Mouse (Mus musculus): ENCODE results near the gene Dusp7. TPM values are rescaled to one million over a fixed set of nuclear protein-coding genes. Genes with fewer than 3 reads are reported as not detected.

Gene Dusp7
- total RNA-seq, 2 experiments from 2014 or later: 95.1 to 102 TPM

GRCm38 (mm10) chr9:106410086-106410650 lies 41.7 kb downstream of the Dusp7 start:
- intact Hi-C loops (cut with DNase I): no loop called here
- DNase-seq (ENCODE audit: low spot score in 2 of 2): no peak

DNA sequence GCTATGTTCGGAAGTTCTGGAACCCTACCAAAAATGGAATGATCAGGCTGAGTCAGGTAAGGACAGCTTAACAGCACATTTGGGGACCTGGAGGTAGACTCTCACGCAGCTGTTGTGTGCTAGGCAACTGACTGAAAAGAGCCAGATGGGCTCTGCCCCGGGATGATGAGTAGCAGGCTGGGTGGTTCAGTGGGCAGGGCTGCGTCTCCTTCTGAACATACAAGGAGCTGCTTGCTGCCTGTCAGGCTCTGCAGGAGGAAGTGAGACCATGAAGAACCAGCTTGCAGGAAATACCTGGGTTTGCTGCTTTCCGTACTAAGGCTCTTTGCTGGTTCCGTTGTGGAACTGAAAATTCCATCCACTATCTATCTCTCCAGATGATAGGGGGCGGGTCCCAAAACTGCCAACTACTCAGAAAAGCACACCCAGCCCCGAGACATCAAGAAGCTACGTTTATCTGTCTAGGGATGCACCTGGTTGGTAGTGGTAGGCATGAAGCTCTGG lies 42.7 kb downstream of the Dusp7 start:
- DNase-seq (ENCODE audit: low spot score in 2 of 2): peak; percentile 72 to 80
- intact Hi-C loops (cut with DNase I): no loop called here

DNA sequence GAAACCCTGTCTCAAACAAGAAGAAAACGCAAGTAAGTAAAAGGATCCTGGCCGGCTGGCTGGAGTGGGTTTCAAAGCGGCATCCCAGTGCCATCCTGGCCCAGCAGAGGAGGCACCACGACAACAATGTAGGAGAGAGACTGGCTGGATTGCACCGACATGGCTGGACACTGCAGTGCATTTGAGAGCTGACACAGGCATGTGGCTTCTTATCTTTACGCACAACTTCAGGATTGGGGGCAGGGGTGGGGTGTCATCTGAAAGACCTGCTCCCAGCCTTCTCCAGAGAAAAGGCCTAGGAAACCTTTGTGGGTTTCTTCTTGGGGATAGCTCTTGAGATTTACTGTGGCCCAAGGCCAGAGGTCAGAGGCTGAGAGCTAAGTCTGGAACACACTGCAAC lies 43.3 kb downstream of the Dusp7 start:
- DNase-seq (ENCODE audit: low spot score in 2 of 2): no peak
- intact Hi-C loops (cut with DNase I): no loop called here

DNA sequence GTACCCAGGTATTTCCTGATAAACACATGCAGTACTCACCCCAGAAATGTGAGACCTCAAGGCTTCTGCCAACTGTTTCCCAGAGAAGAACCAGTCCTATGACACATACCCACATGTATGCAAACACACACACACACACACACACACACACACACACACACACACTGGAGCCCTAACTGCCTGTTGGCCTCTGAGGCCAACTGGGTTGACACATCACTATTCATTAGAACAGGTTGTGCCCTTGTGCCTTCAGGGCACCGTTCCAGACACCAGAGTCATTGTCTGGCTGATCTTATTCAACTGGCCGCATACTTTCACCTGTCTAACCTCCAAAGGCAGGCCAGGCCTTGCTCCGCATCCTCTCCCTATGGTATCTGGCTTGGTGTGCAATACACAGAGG lies 43.8 kb downstream of the Dusp7 start:
- no peak for DNase-seq (ENCODE audit: low spot score in 2 of 2)
- intact Hi-C loops (cut with DNase I): no loop called here

DNA sequence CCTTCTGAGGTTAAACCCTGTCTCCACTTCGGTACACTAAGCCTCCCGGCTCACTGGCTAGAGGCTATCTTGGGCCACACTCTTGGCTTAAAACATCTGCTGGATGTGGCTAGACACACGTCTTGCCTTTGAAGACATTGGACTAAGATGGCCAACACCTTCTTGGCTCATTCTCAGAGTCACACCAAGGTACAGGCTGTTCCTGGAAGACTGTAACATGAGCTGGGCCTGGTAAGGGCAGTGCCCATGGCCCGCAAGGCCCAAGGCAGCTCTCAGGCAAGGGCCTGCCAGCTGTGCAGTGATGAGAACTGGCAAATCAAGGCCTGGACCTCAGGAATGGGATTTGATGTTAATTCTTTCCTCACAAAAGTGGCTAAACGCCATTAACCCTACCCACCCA lies 45.2 kb downstream of the Dusp7 start:
- DNase-seq (ENCODE audit: low spot score in 2 of 2): no peak
- intact Hi-C loops (cut with DNase I): no loop called here

DNA sequence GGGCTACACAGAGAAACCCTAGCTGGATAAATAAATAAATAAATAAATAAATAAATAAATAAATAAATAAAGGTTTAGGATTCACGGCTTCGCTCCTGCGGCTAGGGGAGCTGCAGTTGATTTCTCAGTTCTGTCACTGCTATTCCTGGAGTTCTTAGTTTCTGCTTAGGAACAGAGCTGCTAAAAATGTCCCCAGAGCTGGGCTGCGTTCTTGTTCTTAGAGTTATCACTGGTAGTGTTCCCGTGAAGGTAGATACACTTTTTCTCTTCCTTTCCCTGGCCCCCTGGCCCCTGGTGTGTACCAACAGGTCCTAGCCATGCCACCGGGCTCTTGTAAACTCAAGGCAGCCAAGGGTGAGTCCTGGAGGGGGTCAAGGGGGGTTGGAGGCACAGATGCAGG lies 48.4 kb downstream of the Dusp7 start:
- intact Hi-C loops (cut with DNase I): no loop called here
- DNase-seq (ENCODE audit: low spot score in 2 of 2): peak; percentile 60 to 68

DNA sequence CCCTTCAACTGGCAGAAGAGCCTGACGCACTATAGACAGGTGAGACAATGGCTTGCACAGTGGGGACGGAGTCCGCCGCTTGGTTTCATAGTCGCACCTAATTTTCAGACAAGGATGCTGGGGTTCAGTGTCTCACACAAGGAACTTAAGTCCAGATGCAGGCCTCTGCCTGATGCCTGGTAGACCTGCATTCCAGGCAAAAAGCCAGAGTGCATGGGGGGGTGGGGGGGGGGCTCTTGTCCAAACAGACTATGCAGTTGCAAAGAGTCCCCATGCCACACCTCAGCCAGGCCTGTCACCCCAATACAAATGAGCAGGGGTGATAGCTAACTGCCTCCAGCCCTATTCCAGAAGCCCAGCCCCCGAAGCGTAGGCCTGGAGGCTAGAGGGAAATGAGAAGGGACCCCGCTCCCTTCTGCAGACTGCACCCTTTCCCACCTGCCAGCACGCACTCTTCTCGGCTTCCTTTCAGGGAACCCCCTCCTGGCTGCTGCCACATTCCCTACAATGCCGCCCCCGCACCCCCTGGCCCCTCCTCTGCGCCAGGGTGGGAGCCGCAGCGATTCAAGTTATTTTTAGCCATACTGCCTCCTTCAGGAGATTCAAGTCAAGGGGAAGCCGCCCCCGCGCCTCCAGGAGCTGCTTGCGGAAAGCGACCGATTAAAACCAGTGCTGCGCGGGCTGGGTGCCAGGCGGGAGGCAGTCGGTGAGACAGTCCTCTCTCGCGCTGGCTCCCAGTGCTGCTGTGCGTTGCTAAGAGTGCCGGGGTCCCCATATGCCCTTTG lies 49.6 kb downstream of the Dusp7 start:
- intact Hi-C loops (cut with DNase I): no loop called here

DNA sequence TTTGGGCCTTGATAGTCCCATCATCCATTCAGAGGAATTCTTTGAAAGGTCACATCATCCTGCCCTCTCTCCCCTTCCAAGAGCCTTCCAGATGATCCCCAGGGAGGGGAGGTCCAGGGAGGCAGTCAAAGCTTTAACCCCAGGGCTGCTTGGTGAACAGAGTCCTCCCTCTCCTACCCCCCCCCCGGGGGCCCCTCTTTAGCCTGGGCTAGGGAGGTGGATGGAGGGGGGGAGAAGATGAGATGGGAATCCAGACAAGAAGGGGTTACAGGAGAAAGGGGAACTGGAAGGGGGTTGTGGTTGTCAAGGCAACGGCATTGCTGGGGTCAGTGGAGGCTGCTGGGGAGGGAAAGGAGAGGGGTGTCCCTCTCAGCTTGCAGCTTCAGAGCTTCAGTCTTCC lies 52.2 kb downstream of the Dusp7 start:
- no peak for DNase-seq (ENCODE audit: low spot score in 2 of 2)
- intact Hi-C loops (cut with DNase I): loop anchor here (1.0 to 10.0 kb wide), 4 partner anchors 52 to 216 kb away; partner anchors contain the start of genes Dusp7 and Twf2

More for the DNA sequence above, 49.6 kb downstream of the Dusp7 start:
- DNase-seq (ENCODE audit: low spot score in 2 of 2): peak; percentile 97 to 98

DNA sequence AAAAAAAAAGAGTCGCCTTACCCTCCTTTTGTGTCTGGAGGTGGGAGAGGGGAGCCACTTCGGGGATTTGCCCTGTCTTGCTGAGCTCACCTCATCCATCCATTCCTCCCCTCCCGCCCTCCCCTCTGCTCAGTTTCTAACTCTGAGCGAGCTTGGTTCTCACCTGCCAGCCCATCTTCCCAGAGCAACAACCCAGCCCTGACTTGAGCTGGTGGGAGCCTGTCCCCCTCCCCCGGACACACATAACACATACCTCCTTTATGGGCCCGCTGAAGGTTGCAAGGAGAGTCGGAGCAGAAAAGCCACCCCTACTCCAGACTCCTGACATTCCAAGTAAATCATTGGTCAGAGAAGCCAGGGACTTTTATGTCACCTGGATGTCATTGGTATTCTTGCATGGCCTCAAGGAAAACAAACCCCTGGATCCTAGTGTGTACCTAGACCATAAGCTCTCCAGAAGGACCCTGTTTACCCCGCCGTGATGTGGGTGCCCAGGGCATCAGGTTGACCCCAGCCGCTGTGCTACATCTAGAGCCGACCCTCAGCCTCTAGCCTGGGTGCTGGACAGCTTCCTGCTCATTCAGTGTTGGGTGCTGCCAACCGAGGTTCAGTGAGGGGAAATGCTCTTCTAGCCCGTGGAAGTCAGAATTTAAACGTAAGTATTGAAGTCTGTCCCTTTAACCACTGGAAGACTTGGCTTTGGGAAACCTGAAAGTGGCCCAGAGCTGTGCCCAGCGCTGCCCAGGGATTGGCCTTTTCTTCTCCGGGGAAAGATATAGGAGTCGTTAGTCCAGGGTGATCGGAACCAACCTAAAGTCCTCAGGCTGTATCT lies 52.8 kb downstream of the Dusp7 start:
- intact Hi-C loops (cut with DNase I): loop anchor here (1.0 to 10.0 kb wide), 4 partner anchors 52 to 216 kb away; partner anchors contain the start of genes Dusp7 and Twf2
- DNase-seq (ENCODE audit: low spot score in 2 of 2): no peak

DNA sequence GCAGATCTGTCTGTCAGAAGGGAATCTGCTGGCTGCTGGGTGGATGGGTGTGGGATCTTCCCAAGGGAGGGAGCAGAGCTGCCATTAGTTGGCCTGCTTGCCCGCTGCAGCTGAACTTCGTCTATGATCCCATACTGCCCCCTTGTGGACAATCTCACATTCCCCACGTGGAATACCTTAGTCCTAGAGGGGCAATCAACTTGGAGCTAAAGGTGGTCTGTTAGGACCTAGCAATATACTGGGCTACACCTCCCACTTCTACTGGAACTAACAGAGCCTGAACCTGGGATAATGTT lies 53.4 kb downstream of the Dusp7 start:
- intact Hi-C loops (cut with DNase I): loop anchor here (1.0 to 10.0 kb wide), 4 partner anchors 53 to 217 kb away; partner anchors contain the start of genes Dusp7 and Twf2
- peak; percentile 93 to 94 for DNase-seq (ENCODE audit: low spot score in 2 of 2)

Other genes with a start within 250 kb of the Dusp7 start
- gene Glyctk, start 210.5 kb upstream of the Dusp7 start, total RNA-seq (2021): 1 to 10 TPM; 4.8 to 5.6 TPM
- 100 to 1,000 TPM; 146 to 149 TPM for gene Wdr82, start 197.7 kb upstream of the Dusp7 start, total RNA-seq (2021)
- 10 to 100 TPM; 16.8 to 19.0 TPM for gene Ppm1m, start 168.9 kb upstream of the Dusp7 start, total RNA-seq (2021)
- gene Twf2, start 165.5 kb upstream of the Dusp7 start, total RNA-seq (2021): 10 to 100 TPM; 61.6 to 64.0 TPM
- 1 to 10 TPM; 1.0 to 1.2 TPM for gene Tlr9, start 146.0 kb upstream of the Dusp7 start, total RNA-seq (2021)
- gene Alas1, start 120.0 kb upstream of the Dusp7 start, total RNA-seq (2021): 100 to 1,000 TPM; 140 to 154 TPM
- 10 to 100 TPM; 17.7 to 19.3 TPM for gene Poc1a, start 87.6 kb upstream of the Dusp7 start, total RNA-seq (2021)
- gene Rpl29, start 60.8 kb downstream of the Dusp7 start, total RNA-seq (2021): 100 to 1,000 TPM; 336 to 343 TPM
- gene Acy1, start 69.7 kb downstream of the Dusp7 start, total RNA-seq (2021): 10 to 100 TPM in 1 of 2 experiments, 1 to 10 TPM in 1; 7.9 to 11.1 TPM
- 1 to 10 TPM; 7.7 to 8.1 TPM for gene Abhd14b, start 78.8 kb downstream of the Dusp7 start, total RNA-seq (2021)
- gene Abhd14a, start 79.0 kb downstream of the Dusp7 start, total RNA-seq (2021): 10 to 100 TPM; 48.7 to 54.1 TPM
- gene Pcbp4, start 84.7 kb downstream of the Dusp7 start, total RNA-seq (2021): 100 to 1,000 TPM; 151 to 170 TPM
- gene Gpr62, start 97.3 kb downstream of the Dusp7 start, total RNA-seq (2021): 1 to 10 TPM; 3.7 to 5.8 TPM
- gene Rrp9, start 107.3 kb downstream of the Dusp7 start, total RNA-seq (2021): 10 to 100 TPM; 34.1 to 47.5 TPM
- 1 to 10 TPM; 3.3 to 3.5 TPM for gene Parp3, start 108.3 kb downstream of the Dusp7 start, total RNA-seq (2021)
- not detected for gene Iqcf1, start 131.3 kb downstream of the Dusp7 start, total RNA-seq (2021)
- 1 to 10 TPM in 1 of 2 experiments, not detected in 1; 1.7 TPM for gene Iqcf5, start 145.9 kb downstream of the Dusp7 start, total RNA-seq (2021)
- not detected for gene Iqcf3, start 193.0 kb downstream of the Dusp7 start, total RNA-seq (2021)
- gene Iqcf4, start 202.4 kb downstream of the Dusp7 start, total RNA-seq (2021): not detected

Measured in left cerebral cortex, postnatal 14 days (tissue).